Mouse (Mus musculus) intestine, embryonic 14.5 days (tissue): Measurements from ENCODE around the gene Crybg2. TPM values are rescaled to one million over a fixed set of nuclear protein-coding genes. Genes with fewer than 3 reads are reported as not detected.

Source experiments
- ATAC-seq: fragments of 200-750 bp; cut with Nextera tagmentation; replicated peaks from 2 replicates; pipeline ENCODE4 v1.8.0; 2017; ENCODE audit warnings: low read depth, moderate number of reproducible peaks, moderate TSS enrichment, moderate library complexity; ENCODE audit not compliant: low FRiP score, low TSS enrichment
- DNase-seq: peaks from one replicate; pipeline ENCODE4 v3.0.0-alpha.2; 2018; ENCODE audit warnings: low spot score
- H3K27ac ChIP-seq: fragments of 300-500 bp; sonication (generic); 2 replicates; pipeline ENCODE4 v1.5.1; 2014; ENCODE audit warnings: low read depth, mild to moderate bottlenecking, control low read depth
- H3K27me3 ChIP-seq: fragments of 300-500 bp; sonication (generic); replicated peaks from 2 replicates; pipeline ENCODE4 v1.6.1; 2014; ENCODE audit warnings: low read length, control low read depth; ENCODE audit not compliant: control insufficient read depth, insufficient read depth
- H3K36me3 ChIP-seq: fragments of 300-500 bp; sonication (generic); 2 replicates; pipeline ENCODE4 v1.6.1; 2014; ENCODE audit warnings: low read length, control low read depth; ENCODE audit not compliant: control insufficient read depth, insufficient read depth
- H3K4me1 ChIP-seq: fragments of 300-500 bp; sonication (generic); replicated peaks from 2 replicates; pipeline ENCODE4 v1.6.1; 2014; ENCODE audit warnings: low read length, control low read depth, mixed read lengths; ENCODE audit not compliant: control insufficient read depth, insufficient read depth
- H3K4me2 ChIP-seq: fragments of 300-500 bp; sonication (generic); 2 replicates; pipeline ENCODE4 v1.6.1; 2014; ENCODE audit warnings: low read length
- H3K4me3 ChIP-seq: fragments of 300-500 bp; sonication (generic); 2 replicates; pipeline ENCODE4 v1.5.1; 2014; ENCODE audit warnings: low read depth, low read length, control low read depth, mixed read lengths
- H3K9ac ChIP-seq: fragments of 300-500 bp; sonication (generic); 2 replicates; pipeline ENCODE4 v1.6.1; 2014; ENCODE audit warnings: mild to moderate bottlenecking, low read length
- H3K9me3 ChIP-seq: fragments of 300-500 bp; sonication (generic); 2 replicates; pipeline ENCODE4 v1.6.1; 2016; ENCODE audit warnings: low read length, control low read depth; ENCODE audit not compliant: control insufficient read depth
- WGBS: fragments of 180-500 bp; shearing (Covaris S2); extraction: QIAGEN DNeasy Blood & Tissue Kit; methylation state at CpG from one replicate; pipeline ENCODE4 v1.1.7; 2014; 5-methylcytosine and 5-hydroxymethylcytosine counted together
- polyA plus RNA-seq: library from polyadenylated mRNA; unstranded; fragments of >200 nt; fragmentation: Nextera tagmentation; extraction: Ambion mirVana; gene quantifications from 2 replicates; pipeline ENCODE4 v1.2.1, GENCODE M21; 2014

The Crybg2 gene
- polyA plus RNA-seq, 1 experiment from 2014 or later = 11.4 TPM

DNA sequence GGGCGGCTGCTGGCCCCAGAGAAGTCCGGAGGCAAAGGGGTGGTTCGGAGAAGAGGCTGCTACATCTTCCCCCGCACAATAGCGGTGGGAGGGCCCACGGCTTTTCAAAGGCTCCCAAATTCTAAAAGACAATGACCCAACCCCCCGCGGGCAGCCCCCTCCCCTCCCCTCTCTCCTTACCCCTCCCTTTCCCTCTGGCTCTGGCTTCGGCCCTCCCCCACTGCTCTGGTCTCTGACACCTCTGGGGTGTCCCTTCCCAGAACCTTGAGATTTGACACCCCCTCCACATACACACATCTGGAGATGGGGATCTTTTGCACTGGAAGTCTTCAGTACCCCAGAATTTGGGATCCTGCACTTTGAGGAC, 41.9 kb upstream of the Crybg2 start, which contains the start of gene Lin28a:
Gene Lin28a, minus strand, starts transcription at position 63 of the 367 bp plus-strand sequence.
- no peak for ATAC-seq
- no peaks in the 10 kb centered on the region for H3K36me3 ChIP-seq

DNA sequence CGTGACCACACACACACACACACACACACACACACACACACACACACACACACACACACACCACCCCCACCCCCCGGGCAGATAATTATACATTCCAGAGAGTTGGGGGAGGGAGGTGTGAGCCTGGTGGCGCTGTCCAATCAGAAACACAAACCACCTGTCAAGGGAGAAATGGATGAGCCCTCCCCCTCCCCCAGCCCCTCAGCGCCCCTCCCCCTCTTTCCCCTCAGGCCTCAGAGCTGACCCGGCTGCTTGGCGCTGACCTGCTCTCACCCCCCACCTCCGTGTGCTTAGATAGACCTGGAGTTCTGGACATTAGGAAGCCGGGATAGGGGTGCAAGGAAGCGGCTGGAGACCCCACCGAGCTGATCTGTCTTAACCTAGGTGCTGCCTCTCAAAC, 41.4 kb upstream of the Crybg2 start:
- ATAC-seq = no peak
- Histone ChIP-seq H3K27ac (no peak overlapping the region), H3K4me3 (no peak overlapping the region), H3K4me2 (no peak overlapping the region), H3K9ac (no peak overlapping the region), H3K36me3 (no peaks in the 10 kb centered on the region), H3K4me1 (peaks cover 13% of the 10 kb centered on the region; the same call in 1 of the 2 replicates), H3K27me3 (peaks cover 36% of the 10 kb centered on the region), H3K9me3 (no peaks in the 10 kb centered on the region)
- WGBS = 2% methylated on average over 9 of the region's 10 CpGs
- no peak for DNase-seq

More for the DNA sequence above, 41.9 kb upstream of the Crybg2 start, which contains the start of gene Lin28a:
- Histone ChIP-seq H3K27me3 (peaks cover 36% of the 10 kb centered on the region), H3K9me3 (no peaks in the 10 kb centered on the region), H3K4me2 (peak within 1 kb of the TSS; percentile 44), H3K27ac (no peak within 1 kb of the TSS), H3K9ac (no peak within 1 kb of the TSS), H3K4me3 (peak within 1 kb of the TSS; percentile 13; the same call in 1 of the 2 replicates), H3K4me1 (peaks cover 13% of the 10 kb centered on the region; the same call in 1 of the 2 replicates)
- DNase-seq = no peak
- 1% methylated on average over 9 of the region's 9 CpGs for WGBS

DNA sequence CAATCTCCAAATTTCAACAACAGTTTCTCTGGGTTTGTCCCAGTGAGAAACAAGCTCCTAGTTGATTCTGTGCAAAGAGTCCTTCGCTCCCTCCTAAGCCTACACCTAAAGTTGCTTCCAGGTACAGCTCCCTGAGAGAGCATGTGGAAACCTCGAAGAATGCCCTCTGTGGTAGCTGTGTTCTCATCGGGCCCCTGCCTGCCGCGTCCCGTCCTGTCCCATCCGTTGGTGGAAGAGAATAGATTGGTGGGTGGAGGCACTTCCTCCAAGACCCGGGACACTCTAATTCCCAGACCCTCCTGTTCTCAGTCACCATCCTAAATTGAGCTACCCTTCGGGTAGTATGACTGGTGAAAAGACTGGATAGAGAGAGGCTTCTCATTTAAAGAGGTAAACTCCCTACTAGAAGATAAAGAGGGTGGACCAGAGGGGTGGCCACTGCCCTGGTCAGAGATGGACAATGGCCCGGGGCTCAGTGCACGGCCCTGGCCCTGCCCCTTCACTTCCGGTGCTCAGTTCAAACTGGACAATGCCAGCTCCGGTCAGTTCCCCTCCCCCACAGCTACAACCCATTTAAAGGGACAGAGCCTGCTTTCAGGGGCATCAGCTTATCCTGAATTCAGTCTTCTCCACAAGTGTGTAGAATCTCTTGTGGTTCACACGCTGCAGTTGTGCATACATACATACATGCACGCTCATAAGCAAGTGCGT, 40.8 kb upstream of the Crybg2 start:
- Histone ChIP-seq H3K9me3 (no peaks in the 10 kb centered on the region), H3K27ac (no peak overlapping the region), H3K27me3 (peaks cover 36% of the 10 kb centered on the region), H3K4me2 (no peak overlapping the region), H3K4me3 (no peak overlapping the region), H3K9ac (no peak overlapping the region), H3K36me3 (no peaks in the 10 kb centered on the region), H3K4me1 (peaks cover 13% of the 10 kb centered on the region; the same call in 1 of the 2 replicates)
- 3% methylated on average over 16 of the region's 16 CpGs for WGBS
- DNase-seq (no peak), ATAC-seq (no peak)

DNA sequence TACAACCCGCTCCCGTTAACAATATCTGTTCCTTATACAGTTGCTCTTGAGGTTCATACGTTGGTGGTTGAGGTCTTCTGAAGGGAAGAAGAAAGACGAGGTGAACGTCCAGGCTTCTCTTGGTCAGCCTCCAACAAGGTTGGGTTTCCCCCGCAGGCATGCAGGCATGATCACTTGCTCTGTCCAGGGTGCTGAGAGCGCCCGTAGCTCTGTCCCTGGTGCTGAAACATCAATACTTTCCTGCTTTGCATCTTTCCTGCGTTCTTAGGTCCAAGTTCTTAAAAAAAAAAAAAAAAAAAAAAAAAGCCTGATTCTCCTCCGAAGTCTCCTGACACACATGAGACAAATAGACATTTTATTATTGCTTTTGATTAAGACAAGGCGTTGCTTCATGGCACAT, 40.0 kb upstream of the Crybg2 start:
- Histone ChIP-seq H3K27ac (no peak overlapping the region), H3K9ac (no peak overlapping the region), H3K27me3 (peaks cover 36% of the 10 kb centered on the region), H3K36me3 (no peaks in the 10 kb centered on the region), H3K9me3 (no peaks in the 10 kb centered on the region), H3K4me2 (no peak overlapping the region), H3K4me1 (peaks cover 13% of the 10 kb centered on the region; the same call in 1 of the 2 replicates), H3K4me3 (no peak overlapping the region)
- peak; percentile 98 for DNase-seq
- WGBS = 3% methylated on average over 11 of the region's 11 CpGs
- ATAC-seq = no peak

DNA sequence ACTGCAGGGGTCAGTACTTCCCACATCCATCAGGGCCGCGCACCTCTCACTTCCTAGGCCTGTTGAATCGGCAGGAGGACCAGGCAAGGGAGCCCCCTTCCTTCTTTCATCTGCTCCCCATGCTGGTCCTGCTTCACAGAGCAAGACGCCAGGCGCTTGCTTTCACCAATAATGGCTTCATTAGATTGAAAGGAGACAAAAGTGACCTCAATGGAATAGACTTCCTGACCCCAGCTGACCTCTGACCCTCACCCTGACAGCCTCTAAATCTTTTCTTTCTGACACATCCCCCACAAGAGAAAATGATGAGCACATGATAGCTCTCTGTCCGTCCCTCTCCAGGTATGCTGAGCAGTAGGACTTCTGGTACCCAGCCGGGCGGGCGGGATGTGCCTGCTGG, 34.8 kb upstream of the Crybg2 start:
- WGBS = 46% methylated on average over 9 of the region's 9 CpGs
- no peaks in the 10 kb centered on the region for H3K4me1 ChIP-seq
- H3K9ac ChIP-seq = no peak overlapping the region
- no peak overlapping the region for H3K4me2 ChIP-seq
- no peak overlapping the region for H3K4me3 ChIP-seq
- H3K27me3 ChIP-seq = no peaks in the 10 kb centered on the region
- no peak overlapping the region for H3K27ac ChIP-seq
- ATAC-seq (no peak), DNase-seq (no peak)
- no peaks in the 10 kb centered on the region for H3K36me3 ChIP-seq
- H3K9me3 ChIP-seq = 0 out of 2 replicates have a peak, but pooled peaks cover 3% of the 10 kb centered on the region

DNA sequence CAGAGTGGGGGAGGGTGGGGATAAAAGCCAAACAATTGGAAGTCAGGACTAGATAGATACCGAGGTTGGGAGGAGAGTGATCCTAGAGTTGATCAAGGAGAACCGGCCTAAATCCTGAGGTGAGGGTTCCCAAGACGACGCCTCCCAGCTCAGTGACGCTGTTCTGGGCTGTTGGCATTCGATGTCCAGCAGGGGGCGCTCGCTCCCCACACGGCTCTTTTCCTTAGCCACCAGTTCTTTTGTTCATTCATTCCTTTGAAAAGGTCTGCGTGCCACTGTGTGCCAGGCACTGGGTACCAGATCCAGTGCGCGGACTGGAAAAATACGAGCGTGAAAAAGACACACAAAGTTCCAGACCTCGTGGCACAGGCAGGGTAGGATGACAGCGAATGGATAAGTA, 24.7 kb upstream of the Crybg2 start:
- 6% methylated on average over 16 of the region's 16 CpGs for WGBS
- no peak overlapping the region for H3K4me3 ChIP-seq
- no peak overlapping the region for H3K9ac ChIP-seq
- H3K27me3 ChIP-seq = no peaks in the 10 kb centered on the region
- DNase-seq (peak; percentile 92), ATAC-seq (peak; percentile 64; the same call in 1 of the 2 replicates)
- no peaks in the 10 kb centered on the region for H3K36me3 ChIP-seq
- no peaks in the 10 kb centered on the region for H3K4me1 ChIP-seq
- H3K27ac ChIP-seq = no peak overlapping the region
- H3K9me3 ChIP-seq = no peaks in the 10 kb centered on the region
- H3K4me2 ChIP-seq = no peak overlapping the region

DNA sequence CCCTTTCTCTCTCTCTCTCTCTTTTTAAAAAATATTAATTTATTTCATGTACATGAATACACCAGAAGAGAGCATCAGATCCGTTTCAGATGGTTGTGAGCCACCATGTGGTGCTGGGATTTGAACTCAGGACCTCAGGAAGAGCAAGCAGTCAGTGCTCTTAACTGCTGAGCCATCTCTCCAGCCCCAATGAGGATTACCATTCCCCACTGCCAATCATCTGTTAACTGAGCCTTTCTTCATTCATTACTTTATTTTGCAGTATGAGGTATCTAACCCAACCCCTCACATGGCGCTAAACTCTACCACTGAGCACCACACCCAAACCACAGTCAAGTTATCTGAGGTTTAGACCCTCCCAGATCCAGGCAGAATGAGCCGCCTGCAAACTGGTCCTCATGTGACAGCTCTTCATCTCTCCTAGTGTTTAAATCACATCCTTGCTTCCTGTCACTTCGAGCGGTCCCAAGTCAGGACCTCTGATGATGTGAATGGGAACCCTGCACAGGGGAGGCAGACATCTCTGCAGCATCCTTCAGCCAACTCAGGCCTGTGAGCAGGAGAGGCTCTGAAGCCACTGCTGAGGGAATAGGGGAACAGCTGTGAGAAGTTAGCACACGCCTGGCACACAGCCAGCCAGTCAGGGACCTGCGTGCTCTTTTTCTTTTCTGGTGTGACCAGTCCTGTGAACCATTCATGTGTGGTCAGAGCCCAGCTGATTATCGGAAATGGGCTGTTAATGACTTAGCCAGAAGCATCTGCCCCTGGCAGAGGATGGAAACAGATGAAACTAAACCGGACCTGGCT, 19.1 kb upstream of the Crybg2 start:
- WGBS = 56% methylated on average over 9 of the region's 9 CpGs
- no peak overlapping the region for H3K4me2 ChIP-seq

DNA sequence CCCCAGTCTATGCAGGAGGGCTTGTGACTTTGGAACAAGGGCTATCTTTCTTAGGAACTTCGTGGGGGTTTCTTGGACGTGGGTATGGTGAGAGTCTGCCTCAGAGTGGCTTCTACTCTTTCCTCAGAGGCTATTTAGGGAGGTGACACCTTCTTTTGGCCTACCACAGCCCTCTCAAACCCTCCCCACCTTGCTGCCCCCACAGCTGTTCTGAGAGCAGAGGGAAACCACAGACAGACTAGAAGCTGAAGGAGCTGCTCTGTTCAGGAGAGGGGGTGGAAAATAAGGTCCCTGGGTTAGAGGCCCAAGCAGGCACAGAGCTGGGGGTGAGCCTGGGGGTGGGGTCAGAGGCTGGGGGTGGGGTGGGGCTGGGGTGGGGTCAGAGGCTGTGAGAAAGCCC, 17.6 kb upstream of the Crybg2 start:
- H3K4me1 ChIP-seq = 0 out of 2 replicates have a peak, but pooled peaks cover 4% of the 10 kb centered on the region
- DNase-seq (no peak), ATAC-seq (no peak)
- WGBS = 38% methylated on average over 2 of the region's 2 CpGs
- no peaks in the 10 kb centered on the region for H3K36me3 ChIP-seq
- H3K4me3 ChIP-seq = no peak overlapping the region
- H3K27me3 ChIP-seq = no peaks in the 10 kb centered on the region
- no peak overlapping the region for H3K4me2 ChIP-seq
- H3K27ac ChIP-seq = no peak overlapping the region
- no peaks in the 10 kb centered on the region for H3K9me3 ChIP-seq
- no peak overlapping the region for H3K9ac ChIP-seq

More for the DNA sequence above, 19.1 kb upstream of the Crybg2 start:
- Histone ChIP-seq H3K9me3 (no peaks in the 10 kb centered on the region), H3K4me3 (no peak overlapping the region), H3K27me3 (no peaks in the 10 kb centered on the region), H3K4me1 (0 out of 2 replicates have a peak, but pooled peaks cover 4% of the 10 kb centered on the region), H3K9ac (no peak overlapping the region), H3K27ac (no peak overlapping the region), H3K36me3 (no peaks in the 10 kb centered on the region)
- DNase-seq (no peak), ATAC-seq (no peak)
